In the genomic region with DNA sequence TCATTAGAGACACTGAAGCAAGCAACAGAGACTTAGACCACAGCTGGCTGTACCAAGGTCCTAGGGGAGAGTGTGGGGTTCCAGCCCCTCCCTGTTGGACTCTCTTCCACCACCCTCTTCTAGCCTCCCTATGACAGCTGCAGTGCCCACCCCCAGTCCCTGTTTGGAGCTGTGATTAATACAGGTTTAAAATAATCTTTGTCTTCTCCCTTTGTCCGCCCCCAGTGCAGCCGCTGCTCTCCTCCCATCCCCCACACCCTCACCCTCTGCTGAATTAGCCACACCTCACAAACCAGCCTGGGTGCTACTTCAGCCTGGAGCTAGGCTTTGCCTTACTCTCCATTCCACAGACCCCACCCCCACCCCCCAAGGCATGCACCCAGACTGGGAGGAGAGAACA, we compare ENCODE assay signal across 11 mouse cellular contexts.
DNase-seq lines count a peak whose midpoint lies in the region; ATAC-seq lines count a peak whose summit lies in the region.
"Had no signal": no experiment of that assay in that cellular context is flagged by ENCODE, and none has a peak within 500 bp of the region (broad histone marks: within the 10 kb centered on the region; RNA-seq: fewer than 3 reads in every experiment).

No protein-coding gene starts in this region.

- intact Hi-C loops in left cerebral cortex, postnatal 25 days (cut with DNase I), result no loop called here

- H3K4me3 ChIP-seq in lung, embryonic 15.5 days, result no peak overlapping the region

- no peak overlapping the region for H3K4me2 ChIP-seq in lung, embryonic 15.5 days
- H3K4me2 ChIP-seq: lung, embryonic 14.5 days had no signal

- H3K27ac ChIP-seq in lung, embryonic 15.5 days, result no peak overlapping the region

- no peaks in the 10 kb centered on the region for H3K9me3 ChIP-seq in lung, embryonic 15.5 days

- no peak overlapping the region for H3K9ac ChIP-seq in lung, embryonic 15.5 days
- H3K9ac ChIP-seq: lung, embryonic 14.5 days had no signal

- no peaks in the 10 kb centered on the region for H3K27me3 ChIP-seq in lung, embryonic 15.5 days

- 16% methylated on average over 2 of the region's 2 CpGs for WGBS in lung, embryonic 15.5 days

- DNase-seq in embryo, embryonic 9.5 days (ENCODE audit: extremely low spot score), result peak; percentile 10
- no peak for DNase-seq in embryo, embryonic 11 days
- DNase-seq in lung, postnatal 36 days, result no peak
- peak; percentile 59 to 80 for DNase-seq in left cerebral cortex, postnatal 25 days (ENCODE audit: low spot score in 2 of 2)
- DNase-seq in right cerebral cortex, postnatal 36 days (ENCODE audit: low spot score in 2 of 2), result peak; percentile 65 to 67
- no peak for DNase-seq in adrenal gland, postnatal 14 days
- no peak for DNase-seq in adrenal gland, postnatal 36 days
- DNase-seq: cerebellum, adult 9-11 months; heart, adult 18-20 months; lung, embryonic 14.5 days had no signal

- H3K4me1 ChIP-seq in lung, embryonic 15.5 days, result 0 out of 2 replicates have a peak, but pooled peaks cover 3% of the 10 kb centered on the region

- 0 out of 2 replicates have a peak, but pooled peaks have one; percentile 8 for ATAC-seq in lung, embryonic 15.5 days (ENCODE audit: borderline replicate concordance, extremely low read depth, low FRiP score, low TSS enrichment)

- H3K36me3 ChIP-seq in lung, embryonic 15.5 days, result no peaks in the 10 kb centered on the region

Comparison
In these comparisons a context has a peak if more than half of its experiments do, and no peak if none do; other contexts are left out.
1. DNase-seq: peak in embryo, embryonic 9.5 days (single experiment), left cerebral cortex, postnatal 25 days (2 of 2) and right cerebral cortex, postnatal 36 days (2 of 2); none in embryo, embryonic 11 days (single experiment), lung, postnatal 36 days (single experiment), adrenal gland, postnatal 14 days (single experiment) and adrenal gland, postnatal 36 days (0 of 2).